Mouse (Mus musculus): ENCODE data around the gene Atp6v1g1. TPM values are rescaled to one million over a fixed set of nuclear protein-coding genes. Genes with fewer than 3 reads are reported as not detected.
A peak's percentile ranks its signal among the peaks of the same experiment; 100 is the strongest.

The Atp6v1g1 gene
- polyA plus RNA-seq, 1 experiment from 2014 or later: 544 TPM

- Histone ChIP-seq H3K27me3 (replicated peaks; ENCODE audit: control insufficient read depth, insufficient read depth, low read length) (no peaks in the 10 kb centered on the region), H3K4me2 (ENCODE audit: low read length) (no peak overlapping the region), H3K9ac (ENCODE audit: low read length) (no peak overlapping the region), H3K27ac (ENCODE audit: low read depth, low read length) (no peak overlapping the region), H3K4me3 (ENCODE audit: low read depth, low read length) (no peak overlapping the region), H3K9me3 (replicated peaks; ENCODE audit: control insufficient read depth, low read length) (no peaks in the 10 kb centered on the region), H3K36me3 (ENCODE audit: control insufficient read depth, insufficient read depth, low read length) (no peaks in the 10 kb centered on the region), H3K4me1 (ENCODE audit: control insufficient read depth, insufficient read depth, low read length) (peaks cover 19% of the 10 kb centered on the region)
- 78% methylated on average over 2 of the region's 2 CpGs for WGBS
- DNase-seq (ENCODE audit: low spot score) (no peak), ATAC-seq (no peak)
These were observed 2.4 kb upstream of the Atp6v1g1 start for GRCm38 (mm10) chr4:63542209-63542608.

DNA sequence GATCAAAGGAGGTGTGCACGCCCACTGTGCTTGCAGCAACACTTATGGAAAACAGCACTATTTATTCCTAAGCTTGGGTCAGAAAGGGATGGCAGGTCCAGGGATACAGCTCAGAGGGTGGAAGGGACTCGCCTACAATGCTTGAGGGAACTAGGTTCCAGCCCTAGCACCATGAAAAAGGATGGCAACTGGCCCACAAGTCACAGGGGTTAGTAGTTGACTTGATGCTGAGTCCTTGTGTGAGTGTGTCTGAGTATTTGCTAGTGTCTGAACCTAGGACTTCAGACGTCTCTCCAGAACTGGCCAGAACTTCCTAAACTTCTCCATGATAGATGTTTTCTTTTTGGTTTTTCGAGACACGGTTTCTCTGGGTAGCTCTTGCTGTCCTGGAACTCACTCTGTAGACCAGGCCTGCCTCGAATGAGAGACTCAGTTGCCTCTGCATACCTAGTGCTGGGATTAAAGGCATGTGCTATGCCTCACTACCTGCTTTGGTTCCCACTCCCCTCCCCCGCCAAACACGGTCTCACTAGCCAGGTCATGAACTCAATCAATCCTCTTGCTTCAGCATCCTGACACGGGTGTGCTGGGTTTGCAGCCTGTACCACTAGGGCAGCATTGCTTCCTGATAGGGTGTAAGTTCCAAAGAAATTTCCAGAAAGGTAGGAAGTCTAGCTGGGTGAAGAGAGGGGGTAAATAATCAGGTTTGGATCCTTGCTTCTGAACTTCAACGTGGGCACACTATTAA lies 652 bp upstream of the Atp6v1g1 start:
- H3K4me3 ChIP-seq (ENCODE audit: low read depth, low read length): peak overlapping the region; percentile 83
- H3K27ac ChIP-seq (ENCODE audit: low read depth, low read length): 0 out of 2 replicates have a peak overlapping the region, but pooled peaks have one; percentile 76
- peaks cover 4% of the 10 kb centered on the region for H3K36me3 ChIP-seq (ENCODE audit: control insufficient read depth, insufficient read depth, low read length)
- ATAC-seq: peak; percentile 67; the same call in 1 of the 2 replicates
- peak overlapping the region; percentile 65 for H3K4me2 ChIP-seq (ENCODE audit: low read length)
- H3K27me3 ChIP-seq (replicated peaks; ENCODE audit: control insufficient read depth, insufficient read depth, low read length): no peaks in the 10 kb centered on the region
- WGBS: 65% methylated on average over 10 of the region's 10 CpGs
- H3K9me3 ChIP-seq (replicated peaks; ENCODE audit: control insufficient read depth, low read length): no peaks in the 10 kb centered on the region
- peaks cover 25% of the 10 kb centered on the region for H3K4me1 ChIP-seq (ENCODE audit: control insufficient read depth, insufficient read depth, low read length)
- no peak for DNase-seq (ENCODE audit: low spot score)
- peak overlapping the region; percentile 37; the same call in 1 of the 2 replicates for H3K9ac ChIP-seq (ENCODE audit: low read length)

- no peak for ATAC-seq
- H3K27me3 ChIP-seq (replicated peaks; ENCODE audit: control insufficient read depth, insufficient read depth, low read length): no peaks in the 10 kb centered on the region
- peak overlapping the region; percentile 90 for H3K9ac ChIP-seq (ENCODE audit: low read length)
- peaks cover 13% of the 10 kb centered on the region for H3K36me3 ChIP-seq (ENCODE audit: control insufficient read depth, insufficient read depth, low read length)
- H3K4me3 ChIP-seq (ENCODE audit: low read depth, low read length): peak overlapping the region; percentile 83
- no peak for DNase-seq (ENCODE audit: low spot score)
- H3K4me1 ChIP-seq (ENCODE audit: control insufficient read depth, insufficient read depth, low read length): peaks cover 25% of the 10 kb centered on the region
- peak overlapping the region; percentile 76; the same call in 1 of the 2 replicates for H3K27ac ChIP-seq (ENCODE audit: low read depth, low read length)
- H3K9me3 ChIP-seq (replicated peaks; ENCODE audit: control insufficient read depth, low read length): no peaks in the 10 kb centered on the region
- 12% methylated on average over 26 of the region's 26 CpGs for WGBS
- peak overlapping the region; percentile 65 for H3K4me2 ChIP-seq (ENCODE audit: low read length)
These were observed 823 bp downstream of the Atp6v1g1 start for GRCm38 (mm10) chr4:63545231-63545958.

- H3K4me2 ChIP-seq (ENCODE audit: low read length): peak overlapping the region; percentile 65
- no peak overlapping the region for H3K27ac ChIP-seq (ENCODE audit: low read depth, low read length)
- H3K4me3 ChIP-seq (ENCODE audit: low read depth, low read length): no peak overlapping the region
- no peak for ATAC-seq
- DNase-seq (ENCODE audit: low spot score): no peak
- H3K9ac ChIP-seq (ENCODE audit: low read length): no peak overlapping the region
- H3K9me3 ChIP-seq (replicated peaks; ENCODE audit: control insufficient read depth, low read length): no peaks in the 10 kb centered on the region
- WGBS: 91% methylated on average over 6 of the region's 6 CpGs
- no peaks in the 10 kb centered on the region for H3K27me3 ChIP-seq (replicated peaks; ENCODE audit: control insufficient read depth, insufficient read depth, low read length)
- H3K4me1 ChIP-seq (ENCODE audit: control insufficient read depth, insufficient read depth, low read length): peaks cover 25% of the 10 kb centered on the region
- peaks cover 24% of the 10 kb centered on the region for H3K36me3 ChIP-seq (ENCODE audit: control insufficient read depth, insufficient read depth, low read length)
These were observed 2.0 kb downstream of the Atp6v1g1 start for GRCm38 (mm10) chr4:63546441-63547055.

- Histone ChIP-seq H3K9ac (ENCODE audit: low read length) (no peak overlapping the region), H3K4me1 (ENCODE audit: control insufficient read depth, insufficient read depth, low read length) (peaks cover 25% of the 10 kb centered on the region), H3K9me3 (replicated peaks; ENCODE audit: control insufficient read depth, low read length) (no peaks in the 10 kb centered on the region), H3K4me2 (ENCODE audit: low read length) (no peak overlapping the region), H3K27ac (ENCODE audit: low read depth, low read length) (no peak overlapping the region), H3K27me3 (replicated peaks; ENCODE audit: control insufficient read depth, insufficient read depth, low read length) (no peaks in the 10 kb centered on the region), H3K4me3 (ENCODE audit: low read depth, low read length) (no peak overlapping the region), H3K36me3 (ENCODE audit: control insufficient read depth, insufficient read depth, low read length) (peaks cover 36% of the 10 kb centered on the region)
- ATAC-seq (no peak), DNase-seq (ENCODE audit: low spot score) (peak; percentile 43)
- WGBS: 35% methylated on average over 1 of the region's 1 CpGs
These were observed 3.2 kb downstream of the Atp6v1g1 start for GRCm38 (mm10) chr4:63547799-63548198.

DNA sequence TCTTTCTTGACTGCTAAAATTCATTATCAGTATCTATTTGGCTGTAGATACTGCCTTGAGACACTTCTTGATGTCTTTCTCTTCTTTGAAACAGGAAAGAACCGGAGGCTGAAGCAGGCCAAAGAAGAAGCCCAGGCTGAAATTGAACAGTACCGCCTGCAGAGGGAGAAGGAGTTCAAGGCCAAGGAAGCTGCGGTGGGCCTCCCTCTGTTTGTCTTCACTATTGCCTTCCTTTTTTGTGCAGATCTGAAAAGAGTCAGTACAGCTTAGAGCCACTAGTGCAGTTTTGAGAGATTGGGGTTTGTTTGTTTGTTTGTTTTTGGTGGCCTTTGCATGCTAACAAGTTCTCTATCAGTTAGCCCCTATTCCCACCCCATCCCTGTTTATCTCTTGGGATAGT lies 3.9 kb downstream of the Atp6v1g1 start:
- H3K9ac ChIP-seq (ENCODE audit: low read length): no peak overlapping the region
- no peaks in the 10 kb centered on the region for H3K9me3 ChIP-seq (replicated peaks; ENCODE audit: control insufficient read depth, low read length)
- no peak overlapping the region for H3K4me2 ChIP-seq (ENCODE audit: low read length)
- peaks cover 25% of the 10 kb centered on the region for H3K4me1 ChIP-seq (ENCODE audit: control insufficient read depth, insufficient read depth, low read length)
- H3K27me3 ChIP-seq (replicated peaks; ENCODE audit: control insufficient read depth, insufficient read depth, low read length): no peaks in the 10 kb centered on the region
- H3K36me3 ChIP-seq (ENCODE audit: control insufficient read depth, insufficient read depth, low read length): peaks cover 41% of the 10 kb centered on the region
- no peak for DNase-seq (ENCODE audit: low spot score)
- ATAC-seq: no peak
- no peak overlapping the region for H3K4me3 ChIP-seq (ENCODE audit: low read depth, low read length)
- 88% methylated on average over 3 of the region's 3 CpGs for WGBS
- no peak overlapping the region for H3K27ac ChIP-seq (ENCODE audit: low read depth, low read length)

GRCm38 (mm10) chr4:63550908-63551307 lies 6.3 kb downstream of the Atp6v1g1 start:
- Histone ChIP-seq H3K9me3 (replicated peaks; ENCODE audit: control insufficient read depth, low read length) (no peaks in the 10 kb centered on the region), H3K4me2 (ENCODE audit: low read length) (no peak overlapping the region), H3K4me3 (ENCODE audit: low read depth, low read length) (no peak overlapping the region), H3K4me1 (ENCODE audit: control insufficient read depth, insufficient read depth, low read length) (peaks cover 18% of the 10 kb centered on the region), H3K9ac (ENCODE audit: low read length) (no peak overlapping the region), H3K27me3 (replicated peaks; ENCODE audit: control insufficient read depth, insufficient read depth, low read length) (no peaks in the 10 kb centered on the region), H3K27ac (ENCODE audit: low read depth, low read length) (no peak overlapping the region), H3K36me3 (ENCODE audit: control insufficient read depth, insufficient read depth, low read length) (peaks cover 46% of the 10 kb centered on the region)
- DNase-seq (ENCODE audit: low spot score) (no peak), ATAC-seq (no peak)
- 97% methylated on average over 3 of the region's 3 CpGs for WGBS

GRCm38 (mm10) chr4:63552865-63553264 lies 8.3 kb downstream of the Atp6v1g1 start:
- Histone ChIP-seq H3K27me3 (replicated peaks; ENCODE audit: control insufficient read depth, insufficient read depth, low read length) (no peaks in the 10 kb centered on the region), H3K36me3 (ENCODE audit: control insufficient read depth, insufficient read depth, low read length) (peaks cover 46% of the 10 kb centered on the region), H3K4me2 (ENCODE audit: low read length) (no peak overlapping the region), H3K4me1 (ENCODE audit: control insufficient read depth, insufficient read depth, low read length) (peaks cover under 1% of the 10 kb centered on the region; the same call in 1 of the 2 replicates), H3K4me3 (ENCODE audit: low read depth, low read length) (no peak overlapping the region), H3K9ac (ENCODE audit: low read length) (no peak overlapping the region), H3K27ac (ENCODE audit: low read depth, low read length) (no peak overlapping the region), H3K9me3 (replicated peaks; ENCODE audit: control insufficient read depth, low read length) (no peaks in the 10 kb centered on the region)
- WGBS: 95% methylated on average over 1 of the region's 1 CpGs
- no peak for DNase-seq (ENCODE audit: low spot score)
- no peak for ATAC-seq

Measured in forebrain, embryonic 14.5 days (tissue).